Mouse (Mus musculus): ENCODE results near the gene Prkca. TPM values are rescaled to one million over a fixed set of nuclear protein-coding genes. Genes with fewer than 3 reads are reported as not detected.

Prkca gene
- total RNA-seq (2021), result 10 to 100 TPM; 33.5 to 49.2 TPM
- long read RNA-seq, experiment 1, full-length matches to known transcripts, result 27 of 37 reads
- long read RNA-seq, experiment 1, partial matches to known transcripts, result 0 of 37 reads
- long read RNA-seq, experiment 1, other reads (novel, unspliced or antisense), result 10 of 37 reads
- long read RNA-seq, experiment 2, full-length matches to known transcripts, result 16 of 28 reads
- long read RNA-seq, experiment 2, partial matches to known transcripts, result 5 of 28 reads
- long read RNA-seq, experiment 2, other reads (novel, unspliced or antisense), result 7 of 28 reads

DNA sequence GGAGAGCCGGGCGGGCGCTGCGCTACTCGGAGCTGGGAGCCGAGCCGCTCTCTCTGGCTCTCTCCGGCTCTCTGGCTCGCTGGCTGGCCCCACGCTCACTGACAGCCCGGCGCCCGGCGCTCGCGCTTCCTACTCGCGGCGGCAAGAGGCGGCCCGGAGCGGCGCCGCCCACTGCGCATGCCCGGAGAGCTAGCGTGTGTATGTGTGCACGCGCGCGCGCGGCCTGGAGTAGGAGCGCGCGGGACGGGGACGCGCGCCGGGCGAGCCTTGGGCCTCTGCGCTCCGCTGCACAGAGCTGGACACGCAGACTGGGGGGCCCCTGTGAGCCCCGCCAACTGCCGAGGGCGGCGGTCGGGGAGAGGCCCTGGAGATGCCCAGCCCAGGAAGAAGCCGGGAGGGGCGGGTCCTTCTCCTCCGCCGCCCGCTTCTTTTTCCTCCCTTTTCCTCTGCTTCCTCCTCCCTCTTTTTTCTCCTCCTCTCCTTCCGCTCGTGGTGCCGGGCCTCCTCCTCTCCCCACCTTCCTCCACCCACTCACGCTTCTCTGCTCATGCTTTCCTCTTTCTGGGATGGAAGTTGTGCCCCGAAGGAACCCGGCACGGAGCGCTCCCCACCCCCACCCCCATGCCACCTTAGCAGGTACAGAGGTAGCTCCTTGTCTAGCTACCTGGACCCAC, at the start of gene Prkca:
Gene Prkca (minus strand): TSS at position 140 of the 674 bp plus-strand sequence.
- DNase-seq, result peak; percentile 96 to 98
- intact Hi-C loops (cut with DNase I), result loop anchor here (5.0 kb wide), 2 partner anchors 92 to 182 kb away; no protein-coding TSS in a partner anchor

DNA sequence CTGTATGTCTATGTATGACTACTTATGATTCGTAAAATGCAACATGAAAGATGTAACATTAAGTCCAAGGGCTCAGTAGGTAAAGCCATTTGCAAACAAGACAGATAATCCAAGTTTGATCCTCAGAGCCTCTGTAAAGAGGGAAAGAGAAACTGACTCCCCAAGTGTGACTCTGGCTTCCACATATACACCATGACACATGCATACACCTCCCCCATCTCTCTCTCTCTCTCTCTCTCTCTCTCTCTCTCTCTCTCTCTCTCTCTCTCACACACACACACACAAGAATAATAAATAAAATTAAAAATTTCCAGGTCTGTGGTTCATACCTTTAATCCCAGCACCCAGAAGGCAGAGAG, 41.9 kb upstream of the Prkca start:
- DNase-seq, result no peak
- intact Hi-C loops (cut with DNase I), result no loop called here

DNA sequence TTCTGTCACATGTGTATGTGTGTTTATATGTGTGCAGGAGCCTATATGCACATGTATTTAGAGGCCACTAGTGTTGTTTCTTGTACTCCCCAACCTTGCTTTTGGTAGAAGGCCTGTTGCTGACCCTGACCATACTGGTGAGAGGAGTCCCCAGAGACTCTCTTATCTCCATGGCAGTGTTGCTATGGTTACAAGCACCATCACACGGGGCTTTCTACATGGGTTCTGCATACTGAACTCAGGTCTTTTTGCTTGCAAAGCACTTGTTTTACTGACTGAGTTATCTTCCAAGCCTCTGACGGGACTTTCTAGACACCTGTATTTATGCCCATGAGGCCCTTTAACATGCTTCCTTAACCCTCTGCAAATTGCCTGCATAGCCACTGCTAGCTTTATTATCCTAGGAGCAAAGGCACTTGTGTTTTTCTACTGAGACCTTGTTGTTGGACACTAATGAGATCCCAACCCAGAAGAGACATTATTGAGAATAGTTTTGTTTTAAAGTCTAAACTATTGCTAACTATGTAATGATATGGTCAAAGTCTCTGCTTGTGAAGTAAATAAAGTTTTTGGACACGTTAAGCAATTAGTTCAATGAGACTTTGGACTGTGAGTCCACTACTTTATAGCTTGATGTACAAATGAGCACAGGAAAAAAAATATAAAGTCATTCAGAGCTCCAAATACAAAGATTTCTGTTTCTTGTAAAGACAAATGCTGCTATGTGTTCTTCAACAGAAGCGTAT, 41.4 kb upstream of the Prkca start:
- intact Hi-C loops (cut with DNase I), result no loop called here
- DNase-seq, result no peak

DNA sequence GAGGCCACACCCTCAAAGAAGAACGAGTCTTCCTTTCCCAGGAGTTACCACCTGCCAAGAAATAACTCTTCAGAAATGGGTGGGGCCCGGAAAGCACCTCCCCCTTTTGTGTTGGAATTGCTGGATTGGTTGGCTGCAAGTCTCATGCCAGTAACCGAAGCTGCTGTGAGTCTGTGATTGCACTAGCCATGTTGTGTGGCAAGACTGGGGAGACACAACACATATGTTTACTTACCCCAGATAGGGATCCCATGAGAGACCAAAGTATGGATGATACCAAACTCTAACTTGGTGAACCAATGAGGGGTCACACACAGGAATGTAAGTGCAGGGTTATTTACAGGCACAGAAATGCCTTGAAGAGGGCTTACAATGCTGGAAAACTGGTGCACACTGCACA, 38.9 kb upstream of the Prkca start:
- intact Hi-C loops (cut with DNase I), result no loop called here
- no peak for DNase-seq

DNA sequence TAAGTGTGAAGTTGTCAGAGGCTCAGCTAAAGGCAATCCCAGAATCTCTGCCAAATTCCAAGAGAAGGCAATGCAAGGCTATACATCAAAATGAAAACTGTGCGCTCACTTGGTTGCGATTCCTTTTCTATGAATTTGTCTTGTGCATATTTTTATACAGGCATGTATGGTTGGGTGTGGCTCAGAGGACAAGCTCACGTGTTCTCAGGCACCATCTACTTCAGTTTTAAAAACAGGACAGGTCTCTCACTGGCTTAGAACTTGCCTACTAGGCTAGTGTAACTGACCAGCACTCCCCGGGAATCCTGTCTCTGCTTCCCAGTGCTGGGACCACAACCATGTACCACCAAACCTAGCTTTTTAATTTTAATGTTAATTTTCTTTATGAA, 34.6 kb upstream of the Prkca start:
- no peak for DNase-seq
- intact Hi-C loops (cut with DNase I), result loop anchor here (1.0 to 5.0 kb wide), 3 partner anchors 250 to 516 kb away; no protein-coding TSS in a partner anchor

DNA sequence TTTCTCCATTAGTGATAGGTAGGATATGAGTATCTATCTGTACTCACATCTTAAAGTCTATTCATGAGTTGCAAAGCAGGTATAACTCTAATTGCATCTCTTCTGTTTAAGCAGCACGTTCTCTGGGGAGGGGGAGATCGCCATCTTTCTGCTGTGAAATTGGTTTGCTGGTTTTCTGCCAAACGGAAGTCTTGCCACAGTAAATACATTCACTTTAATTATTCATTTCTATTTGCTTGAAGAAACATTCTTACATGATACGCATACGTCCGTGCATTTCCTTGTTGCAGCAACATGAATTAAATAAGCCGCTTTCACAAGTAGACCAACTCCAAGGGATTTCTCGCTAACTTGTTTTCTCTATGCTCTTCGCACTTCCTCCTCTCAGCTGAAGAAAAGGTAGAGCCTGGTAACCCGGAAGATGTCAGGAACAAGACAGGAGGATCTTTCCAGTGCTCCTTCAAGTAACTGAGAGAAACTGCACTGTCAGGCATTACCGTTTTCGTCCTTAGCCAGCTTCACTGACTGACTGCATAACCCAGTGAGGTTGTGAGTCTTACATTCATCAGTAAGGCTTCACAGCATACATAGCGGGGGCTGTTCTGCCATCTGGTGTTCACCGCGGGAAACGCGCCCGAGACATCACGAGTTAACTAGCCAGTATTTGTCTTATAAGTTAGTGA, 34.1 kb upstream of the Prkca start:
- intact Hi-C loops (cut with DNase I), result loop anchor here (1.0 to 5.0 kb wide), 3 partner anchors 250 to 516 kb away; no protein-coding TSS in a partner anchor
- peak; percentile 73 to 84 for DNase-seq

DNA sequence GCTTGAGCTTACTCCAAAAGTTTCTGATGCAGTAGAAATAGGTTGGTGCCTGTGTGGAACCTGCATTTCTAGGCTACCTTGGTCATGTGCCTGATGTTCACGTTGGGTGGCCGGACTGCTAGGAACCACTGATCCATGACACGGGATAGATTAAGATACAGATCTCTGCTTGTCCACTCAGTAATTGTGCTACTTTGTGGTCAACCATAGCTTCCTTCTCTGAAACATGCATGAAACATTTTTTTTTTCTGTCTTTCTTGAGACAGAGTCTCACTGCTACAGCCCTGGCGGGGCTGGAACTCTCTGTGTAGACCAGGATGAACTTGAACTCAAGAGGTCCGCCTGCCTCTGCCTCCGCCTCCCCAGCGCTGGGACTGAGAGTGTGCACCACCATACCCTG, 33.1 kb upstream of the Prkca start:
- DNase-seq, result no peak
- intact Hi-C loops (cut with DNase I), result loop anchor here (5.0 kb wide), 1 partner anchor 515 kb away; no protein-coding TSS in a partner anchor

DNA sequence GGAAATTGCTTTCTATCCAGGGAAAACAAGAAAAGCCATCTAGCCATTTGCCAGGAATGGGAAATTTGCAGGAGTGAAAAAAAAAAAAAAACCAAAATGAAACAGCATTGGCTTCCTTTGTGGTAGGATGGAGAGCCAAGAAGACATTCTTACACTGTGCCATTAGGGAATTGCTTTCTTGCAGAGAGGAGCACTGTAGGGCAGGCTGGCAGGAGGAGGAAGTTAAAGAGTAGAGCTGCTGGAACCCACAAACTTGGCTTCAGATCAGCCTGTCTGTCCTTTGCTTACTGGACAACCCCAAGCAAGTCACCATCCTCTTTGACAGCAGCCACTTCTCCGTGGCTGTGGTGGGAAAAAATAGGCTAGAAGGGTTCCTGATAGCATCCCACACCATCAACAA, 23.3 kb upstream of the Prkca start:
- intact Hi-C loops (cut with DNase I), result no loop called here
- DNase-seq, result no peak

DNA sequence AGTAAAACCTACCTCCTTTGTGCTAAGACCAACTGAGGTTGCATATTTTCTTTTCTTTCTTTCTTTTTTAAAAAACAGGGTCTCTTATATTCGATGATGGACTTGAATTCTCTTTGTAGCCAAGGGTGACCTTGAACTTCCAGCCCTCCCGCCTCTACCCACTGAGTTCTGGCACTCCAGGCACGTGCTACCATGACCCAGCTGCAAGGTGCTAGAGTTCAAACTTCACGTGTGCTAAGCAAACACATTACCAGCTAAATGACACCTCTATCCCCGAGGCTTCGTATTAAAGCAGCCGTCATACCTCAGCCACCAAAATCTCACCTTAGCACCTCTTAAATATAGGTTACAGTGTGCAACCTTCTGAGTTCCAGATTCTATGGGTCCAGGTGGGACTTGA, 21.9 kb upstream of the Prkca start:
- intact Hi-C loops (cut with DNase I), result no loop called here
- DNase-seq, result no peak

DNA sequence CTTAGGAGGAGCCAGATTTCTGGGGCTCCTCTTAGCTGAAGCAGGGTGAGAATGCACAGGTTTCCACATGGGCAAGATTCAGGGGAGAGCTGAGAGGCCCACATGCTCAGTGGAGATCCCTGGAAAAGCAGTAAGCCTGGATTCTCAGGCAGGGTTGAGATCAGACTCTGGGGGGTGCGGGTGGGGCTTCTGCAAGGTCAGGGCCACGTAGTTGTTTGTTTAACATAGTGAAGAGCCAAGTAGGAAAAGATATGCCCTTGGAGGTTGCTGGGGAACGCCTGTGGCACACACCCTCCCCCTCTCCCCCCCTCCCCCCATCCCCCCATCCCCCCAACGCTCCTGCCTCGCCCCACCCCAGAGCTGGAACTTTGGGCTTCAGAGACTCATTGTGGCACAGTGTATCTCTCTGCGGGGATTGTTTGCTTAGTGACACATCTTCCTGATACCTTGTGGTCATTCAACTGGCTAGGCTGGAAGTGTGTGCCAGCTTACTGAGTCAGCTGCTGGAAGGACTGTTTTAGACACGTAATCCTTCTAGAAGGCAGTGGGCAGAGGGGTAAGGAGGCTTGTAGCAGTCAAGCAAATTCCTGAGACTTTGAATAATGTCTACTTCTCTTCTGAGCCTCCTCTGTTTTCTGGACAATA, 21.3 kb upstream of the Prkca start:
- no peak for DNase-seq
- intact Hi-C loops (cut with DNase I), result no loop called here

DNA sequence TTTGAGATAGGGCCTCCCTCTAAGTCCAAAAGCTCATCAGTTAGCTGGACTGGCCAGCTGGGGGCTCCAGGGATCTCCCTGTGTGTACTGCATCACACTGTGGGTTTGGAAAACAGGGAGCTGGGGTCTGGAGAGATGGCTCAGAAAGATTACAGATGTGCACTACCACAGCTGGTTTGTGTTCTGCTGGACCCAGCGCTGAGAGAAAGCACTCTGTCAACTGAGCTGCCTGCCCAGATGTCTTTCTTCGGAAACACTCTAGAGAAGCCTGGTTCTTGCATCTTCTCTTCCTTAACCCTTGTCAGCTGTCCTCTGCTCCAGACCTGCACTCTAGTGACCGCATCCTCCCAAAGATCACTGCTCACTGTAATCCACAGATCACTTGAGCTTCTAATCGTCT, 20.3 kb upstream of the Prkca start:
- intact Hi-C loops (cut with DNase I), result no loop called here
- no peak for DNase-seq

DNA sequence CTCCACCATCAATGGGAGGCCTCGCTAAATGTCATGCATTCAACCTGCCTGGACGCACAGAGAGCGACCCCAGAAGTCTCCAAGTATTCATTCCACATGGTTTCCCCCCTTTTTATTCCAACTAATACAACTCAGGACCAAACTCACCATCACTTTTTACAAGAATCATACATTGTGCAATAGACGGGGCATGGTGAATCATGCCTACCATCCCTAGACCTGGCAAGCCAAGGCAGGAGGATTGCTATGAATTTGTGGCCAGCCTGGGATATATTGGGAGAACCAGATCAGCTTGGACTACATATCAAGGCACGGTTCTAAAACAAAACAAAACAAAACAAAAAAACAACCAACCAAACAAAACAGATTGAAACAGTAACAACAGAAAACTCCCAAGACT, 19.2 kb upstream of the Prkca start:
- intact Hi-C loops (cut with DNase I), result no loop called here
- DNase-seq, result no peak

DNA sequence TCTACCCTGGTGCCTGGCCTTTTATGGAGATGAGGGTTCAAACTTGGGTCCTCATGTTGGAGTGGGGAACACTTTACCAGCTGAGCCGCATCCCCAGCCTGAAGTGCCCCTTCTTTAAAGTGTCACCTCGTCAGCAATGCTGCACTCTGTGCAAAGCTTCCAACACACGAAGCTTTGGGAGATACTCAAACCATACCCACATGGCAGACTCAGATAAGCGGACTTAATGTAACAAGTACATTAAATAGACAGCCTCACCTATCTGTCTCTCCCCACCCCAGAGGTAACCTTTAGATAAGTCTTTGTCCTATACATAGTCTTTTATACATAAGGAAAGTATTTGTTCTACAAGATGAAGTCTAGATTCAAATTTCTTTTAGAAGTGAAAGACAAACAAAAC, 17.3 kb upstream of the Prkca start:
- intact Hi-C loops (cut with DNase I), result no loop called here
- DNase-seq, result no peak

DNA sequence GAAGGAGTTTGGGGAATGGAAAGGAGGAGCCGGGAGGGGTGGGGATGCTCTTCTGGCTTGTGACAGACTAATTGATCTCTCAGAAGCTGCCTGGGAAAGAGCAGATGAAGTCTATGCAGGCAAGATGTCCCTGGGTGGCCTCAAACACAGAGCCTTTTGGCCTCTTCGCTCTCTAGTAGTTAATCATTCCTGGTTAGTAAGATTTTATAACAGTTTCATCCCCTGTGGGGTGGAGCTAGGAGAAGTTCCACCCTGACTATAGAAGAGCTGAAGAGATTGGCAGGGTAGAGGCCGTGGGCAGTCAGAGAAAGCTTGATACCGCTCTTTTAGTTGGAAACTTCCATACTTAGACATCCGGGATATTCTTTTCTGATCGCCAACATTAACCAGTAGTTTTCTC, 15.2 kb upstream of the Prkca start:
- no peak for DNase-seq
- intact Hi-C loops (cut with DNase I), result no loop called here

DNA sequence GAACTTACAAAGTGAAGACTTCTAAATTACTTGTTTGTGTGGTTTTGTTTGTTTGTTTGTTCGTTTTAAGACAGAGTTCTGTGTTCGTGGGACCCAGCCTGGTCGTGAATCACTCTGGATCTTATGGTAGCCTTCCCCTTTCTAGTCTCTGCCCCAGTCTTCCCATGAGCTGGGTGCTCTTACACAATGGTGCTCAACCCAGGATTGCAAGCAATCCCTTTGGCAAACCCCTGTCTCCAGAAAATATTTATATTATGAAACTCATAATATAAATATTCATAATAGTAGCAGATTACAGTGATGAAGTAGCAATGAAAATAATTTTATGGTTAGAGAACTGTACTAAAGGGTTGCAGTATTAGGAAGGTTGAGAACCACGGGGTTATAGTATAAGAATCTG, 12.3 kb upstream of the Prkca start:
- intact Hi-C loops (cut with DNase I), result no loop called here

DNA sequence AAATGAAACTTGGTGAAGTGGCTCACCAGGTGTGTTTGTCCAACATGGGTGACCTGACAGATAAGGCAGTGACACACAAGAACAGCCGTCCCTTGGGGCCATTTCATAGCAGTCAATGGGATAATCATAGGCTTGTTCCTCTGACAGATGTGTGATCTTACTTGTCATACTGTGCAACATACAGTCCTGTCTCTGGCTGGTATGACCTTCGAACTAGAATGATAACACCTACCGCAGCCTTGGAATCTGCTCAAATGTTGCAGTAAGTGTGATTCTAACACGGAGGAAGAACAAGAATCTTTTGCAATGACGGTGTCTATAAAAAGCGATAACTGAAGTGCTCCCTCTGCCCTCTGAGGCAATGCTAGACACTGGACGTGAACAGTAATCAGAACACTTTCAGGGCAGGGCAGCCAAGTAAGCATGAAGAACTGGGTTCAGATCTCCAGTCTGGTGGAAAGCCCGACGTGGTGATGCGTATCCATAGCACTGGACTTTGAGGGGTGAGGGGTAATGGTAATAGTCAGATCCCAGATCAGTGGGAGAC, 9.2 kb upstream of the Prkca start:
- intact Hi-C loops (cut with DNase I), result no loop called here
- DNase-seq, result no peak

More for the DNA sequence above, 12.3 kb upstream of the Prkca start:
- no peak for DNase-seq

DNA sequence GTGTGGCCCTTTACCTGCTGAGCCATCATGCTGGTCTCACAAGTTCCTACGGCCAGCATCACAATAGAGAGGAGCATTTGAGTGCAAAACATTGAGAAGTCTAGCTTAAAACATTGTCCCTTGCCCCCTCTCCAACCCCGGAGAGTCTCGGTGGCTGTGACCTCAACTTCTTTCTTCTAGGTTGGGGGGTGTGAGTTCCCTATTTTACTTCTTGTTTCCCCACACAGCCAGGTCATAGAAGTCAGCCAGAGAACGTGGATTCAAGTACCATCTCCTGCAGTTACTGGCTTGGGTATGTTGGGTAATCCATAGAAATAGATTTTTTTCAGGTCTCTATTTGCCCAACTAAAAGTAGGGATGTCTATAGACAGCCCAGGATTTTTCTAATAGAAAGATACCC, 7.1 kb upstream of the Prkca start:
- DNase-seq, result no peak
- intact Hi-C loops (cut with DNase I), result no loop called here

DNA sequence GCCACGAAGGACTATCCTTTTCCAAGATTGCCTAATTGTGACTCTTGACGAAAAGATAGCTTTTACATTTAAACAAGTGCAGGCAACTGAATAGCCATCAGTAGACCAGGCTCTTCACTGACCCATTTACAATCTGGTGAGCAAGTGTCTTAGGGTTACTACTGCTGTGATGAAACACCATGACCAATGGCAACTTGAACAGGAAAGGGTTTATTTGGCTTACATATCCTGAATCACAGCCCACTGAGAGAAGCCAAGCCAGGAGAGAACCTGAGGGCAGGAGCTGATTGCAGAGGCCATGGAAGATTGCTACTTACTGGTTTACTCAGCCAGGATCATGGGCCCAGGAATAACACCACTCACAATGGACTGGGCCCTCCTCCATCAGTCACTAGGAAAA, 1.6 kb upstream of the Prkca start:
- intact Hi-C loops (cut with DNase I), result no loop called here
- DNase-seq, result no peak

DNA sequence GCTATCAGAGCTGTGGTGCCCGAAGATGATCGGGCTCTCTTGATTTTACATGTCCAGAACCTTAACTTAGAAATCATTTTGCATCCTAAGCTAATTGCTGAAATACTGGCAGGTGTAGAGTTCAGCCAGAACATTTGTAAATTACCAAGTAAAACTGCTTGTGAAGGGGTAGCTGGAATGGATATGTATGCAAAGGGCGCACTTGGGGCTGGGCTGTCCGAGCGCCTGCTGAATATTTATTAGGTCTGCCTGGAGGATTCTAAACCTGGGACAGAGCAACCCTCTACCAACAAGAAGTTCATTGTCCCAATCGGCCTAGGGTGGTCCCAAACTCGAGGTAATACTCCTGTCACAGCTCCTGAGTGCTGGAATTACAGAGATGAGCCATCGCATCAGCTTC, 1.0 kb upstream of the Prkca start:
- DNase-seq, result no peak
- intact Hi-C loops (cut with DNase I), result loop anchor here (5.0 kb wide), 2 partner anchors 92 to 182 kb away; no protein-coding TSS in a partner anchor
